Mouse (Mus musculus): Measurements from ENCODE around the gene Pold2. TPM values are rescaled to one million over a fixed set of nuclear protein-coding genes. Genes with fewer than 3 reads are reported as not detected.
A peak's percentile ranks its signal among the peaks of the same experiment; 100 is the strongest.
"Not testable (repeated sequence)": the region's sequence is repeated elsewhere in the genome, so short reads cannot be mapped to it uniquely, and the experiment has no call there.

Gene Pold2
- total and polyA plus RNA-seq, 2 experiments from 2014 or later, result 32.9 to 49.5 TPM

DNA sequence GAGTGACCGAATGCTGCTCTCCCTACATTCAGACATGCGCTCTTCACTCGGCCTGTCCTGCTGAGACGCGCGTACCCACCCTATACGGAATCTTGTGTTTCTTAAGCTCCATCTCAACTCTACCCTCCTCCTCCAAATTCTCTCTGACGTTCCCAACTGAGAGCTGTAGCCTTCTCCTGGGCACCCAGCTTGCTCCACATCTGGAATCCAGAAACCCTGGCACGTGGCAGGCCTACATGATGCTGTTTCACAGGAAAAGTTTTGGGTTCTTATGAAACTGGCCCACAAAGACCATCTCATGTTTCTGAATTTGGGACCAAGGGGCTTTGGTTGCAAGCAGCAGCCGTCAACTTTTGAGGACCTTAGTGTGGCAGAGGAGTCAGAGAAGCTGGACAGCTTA, 21.2 kb upstream of the Pold2 start:
- DNase-seq (ENCODE audit: low spot score), result no peak
- WGBS, result 93% methylated on average over 10 of the region's 10 CpGs
- Histone ChIP-seq H3K4me2 (ENCODE audit: low read depth, low read length) (no peak overlapping the region), H3K4me1 (ENCODE audit: insufficient read depth, low read length) (peaks cover 15% of the 10 kb centered on the region), H3K36me3 (ENCODE audit: insufficient read depth, low read length) (no peaks in the 10 kb centered on the region), H3K9ac (replicated peaks; ENCODE audit: low read length) (no peak overlapping the region), H3K27ac (no peak overlapping the region), H3K4me3 (ENCODE audit: low read length) (no peak overlapping the region), H3K27me3 (ENCODE audit: insufficient read depth, low read length) (no peaks in the 10 kb centered on the region), H3K9me3 (ENCODE audit: low read length) (no peaks in the 10 kb centered on the region)
- TF ChIP-seq CTCF (IDR thresholded peaks at IDR 0.05; ENCODE audit: low read depth), result no peak
- no peak for ATAC-seq

DNA sequence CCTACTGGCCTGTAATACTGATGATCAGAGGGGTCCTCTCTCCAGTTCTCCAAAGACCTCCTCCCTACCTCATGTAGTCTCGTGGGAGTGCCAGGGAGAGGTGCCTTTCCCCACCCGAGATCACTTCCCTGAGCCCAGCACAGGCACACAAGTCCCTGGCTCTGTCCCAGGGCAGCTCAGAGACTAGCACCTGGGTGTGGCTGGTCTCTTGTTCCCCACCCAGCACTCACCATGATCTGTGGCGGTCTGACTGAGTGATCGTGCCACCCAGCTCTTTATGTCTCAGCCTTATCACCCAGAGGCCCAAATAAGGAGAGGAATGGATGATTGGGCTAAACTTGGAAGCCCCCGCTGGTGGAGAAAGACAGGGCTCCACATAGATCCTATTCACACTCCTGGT, 20.4 kb upstream of the Pold2 start, which contains the start of gene Myl7:
Myl7 (minus strand) TSS at position 252 of the 400 bp plus-strand sequence.
- H3K27me3 ChIP-seq (ENCODE audit: insufficient read depth, low read length), result no peaks in the 10 kb centered on the region
- H3K27ac ChIP-seq, result no peak within 1 kb of the TSS
- H3K36me3 ChIP-seq (ENCODE audit: insufficient read depth, low read length), result no peaks in the 10 kb centered on the region
- DNase-seq (ENCODE audit: low spot score), result no peak
- ATAC-seq, result no peak
- no peak for TF ChIP-seq CTCF (IDR thresholded peaks at IDR 0.05; ENCODE audit: low read depth)
- 68% methylated on average over 5 of the region's 5 CpGs for WGBS
- H3K4me2 ChIP-seq (ENCODE audit: low read depth, low read length), result no peak within 1 kb of the TSS
- H3K9ac ChIP-seq (replicated peaks; ENCODE audit: low read length), result no peak within 1 kb of the TSS
- no peaks in the 10 kb centered on the region for H3K9me3 ChIP-seq (ENCODE audit: low read length)
- peaks cover 15% of the 10 kb centered on the region for H3K4me1 ChIP-seq (ENCODE audit: insufficient read depth, low read length)
- no peak within 1 kb of the TSS for H3K4me3 ChIP-seq (ENCODE audit: low read length)

- H3K4me3 ChIP-seq (ENCODE audit: low read length), result no peak overlapping the region
- 25% methylated on average over 10 of the region's 10 CpGs for WGBS
- TF ChIP-seq CTCF (IDR thresholded peaks at IDR 0.05; ENCODE audit: low read depth), result no peak
- H3K27me3 ChIP-seq (ENCODE audit: insufficient read depth, low read length), result no peaks in the 10 kb centered on the region
- H3K4me1 ChIP-seq (ENCODE audit: insufficient read depth, low read length), result peaks cover 15% of the 10 kb centered on the region
- no peaks in the 10 kb centered on the region for H3K36me3 ChIP-seq (ENCODE audit: insufficient read depth, low read length)
- no peak overlapping the region for H3K4me2 ChIP-seq (ENCODE audit: low read depth, low read length)
- DNase-seq (ENCODE audit: low spot score) (no peak), ATAC-seq (no peak)
- H3K9me3 ChIP-seq (ENCODE audit: low read length), result no peaks in the 10 kb centered on the region
- H3K27ac ChIP-seq, result no peak overlapping the region
- no peak overlapping the region for H3K9ac ChIP-seq (replicated peaks; ENCODE audit: low read length)
Observed at GRCm38 (mm10) chr11:5897839-5898238, 19.7 kb upstream of the Pold2 start.

DNA sequence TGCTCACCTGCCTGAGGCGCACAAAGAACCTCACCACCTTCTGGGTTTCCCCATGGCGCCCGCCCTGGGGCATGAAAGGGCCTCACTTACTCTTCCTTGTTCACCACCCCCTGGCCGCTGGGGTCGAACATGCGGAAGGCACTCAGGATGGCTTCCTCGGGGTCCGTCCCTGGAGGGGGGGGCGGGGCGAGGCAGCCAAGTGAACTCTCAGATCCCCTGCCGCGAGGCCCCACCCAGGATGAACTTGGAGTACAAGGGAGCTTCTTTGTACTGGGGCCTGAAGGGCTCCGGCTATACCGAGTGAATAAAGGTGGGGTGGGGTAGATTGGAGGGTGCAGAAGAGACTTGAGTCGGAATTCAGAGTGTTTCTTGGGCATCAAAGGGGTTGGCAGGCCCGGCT, 19.1 kb upstream of the Pold2 start:
- no peak for ATAC-seq
- H3K4me2 ChIP-seq (ENCODE audit: low read depth, low read length), result no peak overlapping the region
- H3K27ac ChIP-seq, result no peak overlapping the region
- no peak overlapping the region for H3K9ac ChIP-seq (replicated peaks; ENCODE audit: low read length)
- whole genome bisulfite sequencing, result 17% methylated on average over 16 of the region's 16 CpGs
- H3K4me1 ChIP-seq (ENCODE audit: insufficient read depth, low read length), result peaks cover 12% of the 10 kb centered on the region
- no peaks in the 10 kb centered on the region for H3K9me3 ChIP-seq (ENCODE audit: low read length)
- no peak for TF ChIP-seq CTCF (IDR thresholded peaks at IDR 0.05; ENCODE audit: low read depth)
- no peak overlapping the region for H3K4me3 ChIP-seq (ENCODE audit: low read length)
- no peaks in the 10 kb centered on the region for H3K36me3 ChIP-seq (ENCODE audit: insufficient read depth, low read length)
- H3K27me3 ChIP-seq (ENCODE audit: insufficient read depth, low read length), result no peaks in the 10 kb centered on the region
- DNase-seq (ENCODE audit: low spot score), result no peak

DNA sequence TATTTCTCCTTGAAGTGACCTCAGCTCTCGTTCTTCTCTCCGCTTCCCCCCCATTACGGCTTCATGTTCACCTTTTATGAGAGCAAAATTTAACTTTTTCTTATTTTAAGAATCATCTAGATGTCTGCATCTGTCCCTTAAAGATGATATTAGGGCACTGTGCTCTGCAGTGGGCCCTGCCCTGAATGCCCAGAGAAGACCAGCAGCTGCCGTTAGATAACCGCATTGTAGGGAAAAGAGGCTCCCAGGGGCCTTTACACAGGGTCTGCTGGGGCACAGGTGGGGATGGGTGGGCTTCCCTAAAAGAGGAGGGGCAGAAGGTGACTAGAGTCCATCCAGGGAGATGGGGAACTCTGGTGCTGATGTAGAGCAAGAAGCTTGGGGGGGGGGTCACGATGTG, 15.7 kb upstream of the Pold2 start:
- TF ChIP-seq CTCF (IDR thresholded peaks at IDR 0.05; ENCODE audit: low read depth), result no peak
- Histone ChIP-seq H3K27me3 (ENCODE audit: insufficient read depth, low read length) (no peaks in the 10 kb centered on the region), H3K4me2 (ENCODE audit: low read depth, low read length) (no peak overlapping the region), H3K36me3 (ENCODE audit: insufficient read depth, low read length) (no peaks in the 10 kb centered on the region), H3K9ac (replicated peaks; ENCODE audit: low read length) (no peak overlapping the region), H3K27ac (no peak overlapping the region), H3K9me3 (ENCODE audit: low read length) (no peaks in the 10 kb centered on the region), H3K4me3 (ENCODE audit: low read length) (no peak overlapping the region), H3K4me1 (ENCODE audit: insufficient read depth, low read length) (peaks cover 5% of the 10 kb centered on the region)
- DNase-seq (ENCODE audit: low spot score), result no peak
- 68% methylated on average over 6 of the region's 6 CpGs for WGBS
- no peak for ATAC-seq

DNA sequence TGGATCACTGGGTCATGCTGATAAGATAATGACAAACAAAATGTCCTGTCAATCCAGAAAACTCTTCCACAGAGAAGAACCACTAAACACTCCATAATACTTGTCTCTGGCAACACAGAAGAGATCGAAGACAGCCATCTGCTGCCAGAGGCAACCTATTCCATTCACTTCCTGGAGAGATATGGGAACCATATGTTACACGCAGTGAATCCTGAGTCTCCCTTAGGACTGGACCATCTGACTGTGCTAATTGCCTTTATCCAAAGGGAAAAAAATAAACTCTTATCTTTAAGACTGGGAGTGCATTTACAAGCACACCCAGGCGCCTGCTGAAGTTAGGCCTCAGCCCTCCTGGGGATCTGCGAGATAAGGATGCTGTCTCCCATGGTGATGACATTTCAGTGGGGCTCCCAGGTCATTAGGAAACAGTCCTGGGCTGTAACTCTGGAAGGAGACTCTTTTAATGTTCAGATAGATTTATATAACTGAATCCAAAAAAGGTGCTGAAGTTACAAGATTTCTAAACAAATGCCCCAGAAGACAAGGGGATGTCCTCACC, 14.8 kb upstream of the Pold2 start:
- H3K9ac ChIP-seq (replicated peaks; ENCODE audit: low read length), result no peak overlapping the region
- peak overlapping the region; percentile 58; the same call in 1 of the 2 replicates for H3K27ac ChIP-seq

GRCm38 (mm10) chr11:5892151-5892591, 14.1 kb upstream of the Pold2 start:
- Histone ChIP-seq H3K4me3 (ENCODE audit: low read length) (no peak overlapping the region), H3K27ac (peak overlapping the region; percentile 58; the same call in 1 of the 2 replicates), H3K36me3 (ENCODE audit: insufficient read depth, low read length) (no peaks in the 10 kb centered on the region), H3K4me1 (ENCODE audit: insufficient read depth, low read length) (peaks cover 5% of the 10 kb centered on the region), H3K4me2 (ENCODE audit: low read depth, low read length) (no peak overlapping the region), H3K9me3 (ENCODE audit: low read length) (no peaks in the 10 kb centered on the region), H3K9ac (replicated peaks; ENCODE audit: low read length) (no peak overlapping the region), H3K27me3 (ENCODE audit: insufficient read depth, low read length) (no peaks in the 10 kb centered on the region)
- DNase-seq (ENCODE audit: low spot score), result peak; percentile 32
- TF ChIP-seq CTCF (IDR thresholded peaks at IDR 0.05; ENCODE audit: low read depth), result no peak
- peak; percentile 54 for ATAC-seq
- 45% methylated on average over 8 of the region's 8 CpGs for WGBS

More for the DNA sequence above, 14.8 kb upstream of the Pold2 start:
- no peak for TF ChIP-seq CTCF (IDR thresholded peaks at IDR 0.05; ENCODE audit: low read depth)
- ATAC-seq, result no peak
- Histone ChIP-seq H3K4me2 (ENCODE audit: low read depth, low read length) (no peak overlapping the region), H3K9me3 (ENCODE audit: low read length) (no peaks in the 10 kb centered on the region), H3K4me1 (ENCODE audit: insufficient read depth, low read length) (peaks cover 5% of the 10 kb centered on the region), H3K36me3 (ENCODE audit: insufficient read depth, low read length) (no peaks in the 10 kb centered on the region), H3K27me3 (ENCODE audit: insufficient read depth, low read length) (no peaks in the 10 kb centered on the region), H3K4me3 (ENCODE audit: low read length) (no peak overlapping the region)
- DNase-seq (ENCODE audit: low spot score), result peak; percentile 16
- WGBS, result 41% methylated on average over 4 of the region's 4 CpGs

GRCm38 (mm10) chr11:5888563-5888962, 10.5 kb upstream of the Pold2 start:
- not testable (repeated sequence) for H3K9me3 ChIP-seq (ENCODE audit: low read length); ATAC-seq; H3K27me3 ChIP-seq (ENCODE audit: insufficient read depth, low read length); H3K9ac ChIP-seq (replicated peaks; ENCODE audit: low read length); H3K4me3 ChIP-seq (ENCODE audit: low read length); H3K4me1 ChIP-seq (ENCODE audit: insufficient read depth, low read length); H3K36me3 ChIP-seq (ENCODE audit: insufficient read depth, low read length); DNase-seq (ENCODE audit: low spot score); H3K4me2 ChIP-seq (ENCODE audit: low read depth, low read length); H3K27ac ChIP-seq
- WGBS, result 72% methylated on average over 5 of the region's 5 CpGs

All from hindbrain, postnatal 0 days (tissue).